Mouse (Mus musculus) T-helper 1 cell (primary cell): Measurements from ENCODE around the gene Olfr1375.
"Not testable (repeated sequence)": the region's sequence is repeated elsewhere in the genome, so short reads cannot be mapped to it uniquely, and the experiment has no call there.

ENCODE experiments used
- in situ Hi-C: fragments of 300-600 bp; cut with MboI, MseI; formaldehyde crosslinking; loops from one replicate; pipeline ENCODE4 v1.15.1; 2025; ENCODE audit warnings: high pct_unique_total_duplicates

The Olfr1375 gene

DNA sequence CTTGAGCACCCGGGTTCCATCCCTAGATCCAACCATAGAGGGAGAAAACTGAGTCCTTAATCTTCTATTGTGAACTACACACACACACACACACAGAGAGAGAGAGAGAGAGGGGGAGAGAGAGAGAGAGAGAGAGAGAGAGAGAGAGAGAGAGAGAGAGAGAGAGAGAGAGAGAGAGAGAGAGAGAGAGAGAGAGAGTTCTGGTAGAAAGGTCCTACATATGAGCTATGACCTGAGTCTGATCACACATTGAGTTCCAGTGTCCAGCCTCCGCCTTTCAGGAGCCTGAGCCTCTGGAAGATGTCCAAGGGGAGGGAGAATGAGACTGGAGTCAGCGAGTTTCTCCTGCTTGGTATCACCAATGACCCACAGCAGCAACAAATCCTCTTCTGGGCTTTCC, at the start of gene Olfr1375:
Olfr1375 (plus strand) TSS at position 301 of the 400 bp plus-strand sequence.
- in situ Hi-C loops = not testable (repeated sequence)

DNA sequence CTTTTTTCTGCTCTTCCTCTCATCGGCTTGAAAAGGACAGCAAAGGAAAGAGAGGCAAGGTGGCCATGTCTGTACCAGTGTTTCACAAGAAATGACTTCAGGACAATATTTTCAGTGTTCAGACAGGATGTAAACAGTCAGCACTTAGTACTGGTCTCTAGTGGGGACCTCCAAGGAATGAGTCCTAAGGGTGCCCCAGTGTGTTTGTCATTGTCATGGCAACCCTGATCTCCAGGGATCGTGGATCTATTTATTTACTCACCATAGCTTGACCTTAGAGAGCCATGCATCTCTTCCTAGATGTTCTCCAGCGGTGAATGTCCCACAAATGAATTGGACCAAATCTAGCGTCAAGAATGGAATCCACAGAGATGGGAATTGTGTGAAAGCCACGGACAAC, 44.6 kb upstream of the Olfr1375 start, which contains the start of gene Olfr51:
Olfr51 (plus strand) TSS at position 301 of the 400 bp plus-strand sequence.
- in situ Hi-C loops = no loop called here

DNA sequence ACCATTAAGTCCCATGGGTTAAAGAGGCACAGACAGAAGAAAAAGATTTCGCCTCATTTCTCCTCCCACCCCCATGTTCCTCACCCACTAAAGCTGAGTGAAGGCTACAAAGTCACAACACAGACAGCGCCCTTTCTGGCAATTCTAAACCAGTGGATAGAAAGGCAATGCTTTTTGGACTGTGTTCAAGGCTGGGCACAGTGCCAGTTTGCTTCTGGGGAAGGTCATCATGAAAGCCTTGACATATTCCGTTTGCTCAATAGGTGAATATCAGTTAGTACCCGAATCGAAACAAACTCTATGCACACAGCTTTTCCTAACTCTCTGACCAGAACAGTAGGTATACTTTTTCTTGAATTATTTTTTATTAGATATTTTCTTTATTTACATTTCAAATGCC, 36.1 kb upstream of the Olfr1375 start:
- in situ Hi-C loops = no loop called here

DNA sequence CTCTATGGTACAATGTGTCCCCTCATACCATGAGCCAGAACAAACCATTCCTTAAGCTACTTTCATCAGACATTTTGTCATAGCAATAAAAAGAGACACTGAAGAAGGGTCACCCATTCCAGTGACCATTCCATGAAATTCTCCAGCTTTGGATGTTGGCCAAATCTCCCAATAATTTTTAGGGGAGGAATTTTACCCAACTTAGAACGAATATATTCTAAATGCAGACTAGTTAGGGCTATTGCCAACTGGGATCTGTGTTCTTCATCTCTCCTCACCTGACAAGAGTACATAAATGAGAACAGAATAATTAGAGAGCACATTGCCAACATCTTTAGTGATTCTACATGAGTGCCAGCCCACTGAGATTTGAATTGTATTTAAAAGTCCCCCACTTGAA, 34.0 kb upstream of the Olfr1375 start, which contains the start of gene Olfr54:
Olfr54 (plus strand) TSS at position 301 of the 400 bp plus-strand sequence.
- in situ Hi-C loops = no loop called here

DNA sequence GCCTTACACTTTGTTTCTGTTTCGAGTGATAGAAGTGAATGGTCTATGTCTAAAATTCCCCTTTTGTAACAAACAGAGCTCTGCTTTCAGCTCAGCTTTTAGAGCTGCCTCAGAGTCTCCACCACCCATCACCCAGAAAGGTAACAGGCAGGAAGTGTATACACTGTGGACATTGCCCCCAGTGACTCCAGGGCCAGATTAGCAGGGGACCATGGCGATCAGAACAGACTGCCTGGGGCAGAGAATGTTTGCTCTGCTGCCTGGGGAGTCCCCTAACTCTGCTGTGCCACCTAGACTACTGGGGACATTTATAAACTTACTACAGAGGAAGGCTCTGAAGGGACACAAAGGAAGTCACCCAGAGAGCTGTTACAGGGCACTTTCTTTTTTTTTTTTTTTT, 31.6 kb upstream of the Olfr1375 start:
- in situ Hi-C loops = no loop called here

DNA sequence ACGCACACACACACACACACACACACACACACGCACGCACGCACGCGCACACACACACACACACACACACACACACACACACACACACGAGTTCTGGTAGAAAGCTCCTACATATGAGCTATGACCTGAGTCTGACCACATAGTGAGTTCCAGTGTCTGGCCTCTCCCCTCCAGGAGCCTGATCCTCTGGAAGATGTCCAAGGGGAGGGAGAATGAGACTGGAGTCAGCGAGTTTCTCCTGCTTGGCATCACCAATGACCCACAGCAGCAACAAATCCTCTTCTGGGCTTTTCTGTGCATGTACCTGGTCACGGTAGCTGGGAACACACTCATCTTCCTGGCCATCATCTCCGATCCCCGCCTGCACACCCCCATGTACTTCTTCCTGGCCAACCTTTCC, 21.1 kb upstream of the Olfr1375 start:
- in situ Hi-C loops = not testable (repeated sequence)

DNA sequence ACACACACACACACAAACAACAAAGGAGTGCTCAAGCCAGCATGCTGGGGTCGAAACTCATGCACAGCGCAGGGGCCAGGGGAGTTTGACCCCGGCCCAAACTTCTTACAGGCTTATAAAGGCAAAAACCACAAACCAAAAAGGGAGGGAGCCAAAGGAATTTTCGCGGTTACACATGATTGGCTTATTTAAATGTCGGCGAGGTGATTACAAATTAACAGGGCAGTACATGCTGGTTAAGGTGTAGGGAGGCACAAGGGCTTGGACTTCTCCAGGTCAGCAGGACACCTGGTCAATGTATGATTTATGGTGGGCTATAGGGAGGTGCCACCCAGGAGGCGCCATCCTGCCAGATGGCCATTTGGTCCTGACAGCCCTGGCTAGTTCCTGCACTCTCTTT, 18.5 kb upstream of the Olfr1375 start:
- in situ Hi-C loops = not testable (repeated sequence)

DNA sequence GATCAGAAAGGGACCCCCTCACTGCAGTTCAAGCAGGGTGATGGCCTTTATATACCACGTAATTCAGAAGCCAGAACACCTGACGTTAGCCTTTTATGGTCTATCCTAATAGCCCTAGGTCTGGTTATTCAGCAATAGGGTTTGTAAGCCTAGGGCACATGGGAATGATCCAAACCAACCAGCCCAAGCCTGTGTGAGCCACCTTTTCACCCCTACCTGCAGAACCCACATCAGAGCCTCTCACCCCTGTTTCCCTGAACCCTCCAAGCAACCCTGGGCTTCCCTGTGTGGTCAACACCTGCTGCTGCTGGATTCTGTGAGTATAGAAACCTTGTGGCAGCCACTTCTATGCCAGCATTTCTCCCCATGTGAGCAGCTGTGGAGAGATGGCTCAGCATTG, 17.7 kb upstream of the Olfr1375 start:
- in situ Hi-C loops = loop anchor here (5.0 kb wide), 1 partner anchor 88 kb away; the partner anchor contains the start of gene 4933414I15Rik

DNA sequence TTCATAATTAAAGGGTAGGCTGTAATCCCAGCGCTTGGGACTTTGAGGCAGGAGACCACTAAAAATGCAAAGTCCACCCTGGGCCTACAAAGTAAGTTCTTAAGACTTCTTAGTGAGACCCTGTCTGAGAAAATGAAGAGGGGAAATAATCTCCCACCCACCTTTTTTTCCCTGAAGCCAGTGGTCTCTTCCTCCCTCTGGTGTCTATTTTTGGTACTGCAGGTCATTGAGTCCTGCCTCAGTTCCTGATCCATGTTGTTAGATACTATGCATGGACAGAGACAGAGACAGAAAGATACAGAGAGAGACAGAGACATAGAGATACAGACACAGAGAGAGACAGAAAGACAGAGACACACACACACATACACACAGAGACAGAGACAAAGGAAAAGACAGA, 15.1 kb upstream of the Olfr1375 start:
- in situ Hi-C loops = loop anchor here (5.0 kb wide), 1 partner anchor 91 kb away; the partner anchor contains the start of gene 4933414I15Rik

DNA sequence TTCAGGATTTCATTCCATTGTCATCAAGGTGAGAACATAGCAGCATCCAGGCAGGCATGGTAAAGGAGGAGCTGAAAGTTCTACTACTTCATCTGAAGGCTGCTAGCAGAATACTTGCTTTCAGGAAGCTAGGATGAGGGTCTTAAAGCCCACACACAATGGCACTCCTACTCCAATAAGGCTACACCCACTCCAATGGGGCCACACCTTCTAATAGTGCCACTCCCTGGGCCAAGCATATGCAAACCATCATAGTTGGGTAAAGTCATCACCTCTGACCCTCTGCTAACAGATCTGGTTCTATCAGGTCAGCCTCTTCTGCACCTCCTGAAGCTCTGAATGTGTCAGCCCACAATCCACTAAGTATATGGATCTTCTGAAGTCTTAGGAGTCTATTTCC, 13.8 kb upstream of the Olfr1375 start:
- in situ Hi-C loops = loop anchor here (5.0 kb wide), 1 partner anchor 92 kb away; the partner anchor contains the start of gene 4933414I15Rik

DNA sequence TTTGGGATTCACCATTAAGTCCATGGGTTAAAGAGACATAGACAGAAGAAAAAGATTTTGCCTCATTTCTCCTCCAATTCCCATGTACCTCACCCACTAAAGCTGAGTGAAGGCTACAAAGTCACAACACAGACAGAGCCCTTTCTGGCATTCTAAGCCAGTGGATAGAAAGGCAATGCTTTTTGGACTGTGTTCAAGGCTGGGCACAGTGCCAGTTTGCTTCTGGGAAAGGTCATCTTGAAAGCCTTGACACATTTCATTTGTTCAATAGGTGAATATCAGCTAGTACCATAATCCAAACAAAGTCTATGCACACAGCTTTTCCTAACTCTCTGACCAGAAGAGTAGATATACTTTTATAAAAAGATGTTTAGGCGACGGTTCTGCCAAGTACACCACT, 12.0 kb upstream of the Olfr1375 start:
- in situ Hi-C loops = no loop called here

DNA sequence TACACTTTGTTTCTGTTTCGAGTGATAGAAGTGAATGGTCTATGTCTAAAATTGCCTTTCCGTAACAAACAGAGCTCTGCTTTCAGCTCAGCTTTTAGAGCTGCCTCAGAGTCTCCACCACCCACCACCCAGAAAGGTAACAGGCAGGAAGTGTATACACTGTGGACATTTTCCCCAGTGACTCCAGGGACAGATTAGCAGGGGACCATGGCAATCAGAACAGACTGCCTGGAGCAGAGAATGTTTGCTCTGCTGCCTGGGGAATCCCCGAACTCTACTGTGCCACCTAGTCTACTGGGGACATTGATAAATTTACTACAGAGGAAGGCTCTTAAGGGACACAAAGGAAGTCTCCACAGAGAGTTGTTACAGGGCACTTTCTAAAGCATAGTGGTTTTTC, 3.1 kb upstream of the Olfr1375 start:
- in situ Hi-C loops = not testable (repeated sequence)

DNA sequence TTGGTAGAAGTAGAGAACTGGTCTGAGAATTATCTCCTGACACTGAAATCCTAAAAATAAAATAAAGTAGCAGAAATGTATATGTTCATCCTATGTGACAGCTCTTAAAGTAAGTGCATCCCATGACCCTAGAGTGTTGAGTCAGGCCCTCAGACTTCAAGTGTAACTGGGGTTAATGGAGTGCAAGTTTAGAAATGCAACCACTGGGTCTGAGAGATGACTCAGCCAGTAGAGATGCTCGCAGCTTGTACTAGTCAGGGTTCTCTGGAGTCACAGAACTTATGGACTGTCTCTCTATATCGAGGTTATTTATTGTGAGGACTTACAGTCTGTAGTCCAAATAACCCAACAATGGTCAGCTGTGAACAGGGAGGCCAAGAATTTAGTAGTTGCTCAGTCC, 3.8 kb downstream of the Olfr1375 start:
- in situ Hi-C loops = no loop called here

DNA sequence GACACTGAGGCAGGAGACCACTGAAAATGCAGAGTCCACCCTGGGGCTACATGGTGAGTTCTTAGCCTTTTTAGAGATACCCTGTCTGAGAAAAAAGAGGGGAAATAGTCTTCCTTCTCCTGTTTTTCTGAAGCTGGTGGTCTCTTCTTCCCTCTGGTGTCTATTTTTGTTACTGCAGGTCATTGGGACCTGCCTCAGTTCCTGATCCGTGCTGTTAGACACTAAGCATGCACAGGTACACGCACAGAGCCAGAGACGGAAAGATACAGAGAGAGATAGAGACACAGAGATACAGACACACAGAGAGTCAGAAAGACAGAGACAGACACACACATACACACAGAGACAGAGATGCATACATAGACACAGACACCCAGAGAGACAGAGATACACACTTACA, 5.3 kb downstream of the Olfr1375 start:
- in situ Hi-C loops = no loop called here

DNA sequence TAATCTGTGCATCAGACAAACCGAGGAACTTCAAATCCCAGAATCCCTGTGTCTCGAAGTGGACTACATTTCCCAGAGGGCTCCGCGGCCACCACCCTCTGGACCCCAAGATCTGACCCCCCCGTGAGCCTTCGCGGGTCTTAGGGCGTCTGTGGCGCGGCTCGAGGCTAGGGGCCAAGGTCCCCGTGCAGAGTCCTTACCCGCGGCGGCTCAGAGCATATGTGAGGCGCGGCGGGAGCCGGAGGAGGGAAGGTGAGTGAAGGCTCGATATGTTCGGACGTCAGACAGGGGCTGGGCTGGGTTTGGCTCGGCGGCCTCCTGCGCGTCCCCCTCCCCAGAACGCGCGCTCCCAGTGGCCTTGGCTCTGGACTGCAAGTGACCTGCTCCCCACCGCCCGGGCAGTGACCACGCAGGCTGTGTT, 11.3 kb downstream of the Olfr1375 start, which contains the start of gene Zfp354a:
Zfp354a (plus strand) TSS at position 107 of the 421 bp plus-strand sequence.
- in situ Hi-C loops = no loop called here

DNA sequence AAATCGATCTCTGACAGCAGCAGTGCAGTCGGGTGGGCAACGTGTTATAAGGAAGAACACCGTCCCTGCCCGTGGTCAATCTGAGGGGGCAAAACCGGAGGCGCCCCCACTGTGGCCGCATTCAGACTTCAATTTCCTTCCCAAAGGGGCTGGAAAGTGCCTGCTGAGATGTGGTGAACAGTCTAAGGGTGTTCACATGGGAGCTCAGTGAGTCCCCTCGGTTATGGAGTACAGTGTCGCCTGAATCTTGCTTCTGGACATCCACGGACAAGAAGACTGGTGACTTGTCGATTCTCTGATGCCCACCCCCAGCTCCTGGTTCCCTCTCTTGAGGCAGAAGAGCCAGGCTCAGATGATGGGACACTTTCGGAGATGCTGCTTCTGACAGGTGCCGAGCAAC, 11.7 kb downstream of the Olfr1375 start:
- in situ Hi-C loops = no loop called here

DNA sequence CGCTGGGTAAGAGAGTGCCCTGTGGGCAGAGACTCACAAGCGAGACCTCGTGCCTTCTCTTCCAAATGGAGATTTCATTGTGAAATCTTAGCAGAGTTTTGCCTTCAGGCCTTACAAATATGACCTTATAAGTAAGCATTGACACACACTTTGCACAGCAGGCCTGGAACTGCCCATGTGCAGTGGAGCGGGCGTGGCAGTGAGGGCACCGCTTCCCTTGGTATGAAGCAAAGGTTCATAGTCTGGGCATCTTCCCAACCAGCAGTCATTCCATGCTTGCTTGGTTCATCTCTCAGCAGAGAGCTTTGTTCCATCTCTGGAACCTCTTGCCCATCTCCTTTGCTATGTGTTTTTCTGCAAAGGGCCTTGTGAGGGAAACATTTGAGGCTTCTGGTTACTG, 13.1 kb downstream of the Olfr1375 start:
- in situ Hi-C loops = no loop called here

DNA sequence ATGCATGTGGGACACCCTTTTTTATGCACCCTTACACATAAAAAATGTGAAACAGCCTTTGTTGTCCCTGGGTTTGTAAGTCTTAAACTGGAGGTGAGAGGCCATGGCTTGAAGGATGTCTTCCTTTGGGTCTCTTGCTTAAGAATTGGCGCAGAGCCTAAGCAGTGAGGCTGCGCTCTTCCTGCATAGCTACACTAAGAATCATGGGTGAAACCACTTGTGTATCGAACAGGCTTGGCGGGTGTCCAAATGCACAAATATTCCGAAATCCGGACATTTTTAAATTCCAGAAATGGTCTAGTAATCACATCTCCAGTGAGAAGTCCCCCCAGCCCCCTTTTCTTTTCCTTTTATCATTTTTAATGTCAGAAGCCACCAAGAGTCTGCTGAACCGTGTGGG, 15.4 kb downstream of the Olfr1375 start:
- in situ Hi-C loops = no loop called here

DNA sequence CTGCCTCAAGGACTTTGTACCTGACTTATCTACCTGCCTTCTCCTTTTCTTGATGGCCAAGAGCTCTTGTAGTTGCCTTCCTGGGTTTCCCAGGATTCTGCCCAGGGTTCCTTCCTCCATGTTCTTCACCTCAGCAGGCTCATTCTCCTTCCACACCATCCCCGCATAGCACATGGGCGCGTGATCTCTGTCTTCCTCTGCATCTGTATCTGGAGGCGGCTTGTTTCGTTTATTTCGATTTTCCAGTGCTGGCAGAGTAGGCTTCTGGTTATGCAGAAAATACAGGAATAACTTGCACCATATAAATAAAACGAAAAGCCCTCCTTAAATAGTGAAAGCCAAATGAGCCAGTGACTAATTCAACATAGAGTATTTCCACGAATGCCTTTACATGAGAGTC, 15.9 kb downstream of the Olfr1375 start:
- in situ Hi-C loops = no loop called here

DNA sequence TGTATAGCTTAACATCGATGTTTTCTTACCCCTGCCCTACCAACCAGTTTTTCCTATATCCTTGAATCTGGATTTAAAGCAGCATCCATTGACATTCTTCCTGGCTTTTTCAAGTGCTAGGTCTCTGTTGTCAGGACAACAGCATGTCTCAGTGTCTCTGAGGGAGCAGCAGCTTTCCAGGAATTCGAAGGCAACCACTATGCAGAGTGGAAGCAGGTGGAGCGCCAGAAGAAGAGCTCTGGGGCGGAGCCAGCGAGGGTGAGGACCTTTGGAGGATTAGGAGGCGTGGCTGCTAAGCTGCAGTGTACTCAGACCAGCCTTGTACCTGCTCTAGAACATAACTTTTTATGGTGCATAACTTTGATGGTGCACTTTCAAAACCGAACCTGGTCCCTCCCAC, 36.6 kb downstream of the Olfr1375 start:
- in situ Hi-C loops = no loop called here

DNA sequence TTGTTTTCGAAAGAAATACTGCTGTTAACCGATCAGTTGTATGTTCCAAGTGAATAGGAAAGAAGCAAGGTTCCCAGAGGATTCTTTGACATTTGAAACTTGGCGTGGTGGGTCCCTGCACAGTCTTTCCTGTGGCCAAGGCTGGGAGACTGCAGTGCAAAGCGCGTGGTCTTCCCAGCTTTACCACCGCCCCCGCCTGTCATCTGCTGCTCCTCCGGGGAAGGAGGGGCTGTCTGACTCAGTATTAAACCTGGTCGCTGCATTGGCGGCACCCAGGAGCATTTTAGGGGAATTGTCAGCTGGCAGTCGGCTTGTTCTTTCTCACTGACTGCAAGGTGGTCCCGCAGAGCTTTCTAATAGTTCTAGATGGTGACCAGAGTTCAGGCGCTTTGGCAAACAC, 37.4 kb downstream of the Olfr1375 start:
- in situ Hi-C loops = no loop called here
